Mouse (Mus musculus): ENCODE measurements at regions not wholly inside any gene's neighbourhood (a gene's known extent, or its start where the extent isn't known, plus 50 kb on each side); places are given as distances from the start of the nearest gene placed in this dataset.

- H3K4me2 ChIP-seq (ENCODE audit: low read depth) = no peak overlapping the region
- TF ChIP-seq E2F4 (IDR thresholded peaks at IDR 0.05; ENCODE audit: insufficient read depth) (no peak), SRF (IDR thresholded peaks at IDR 0.05; ENCODE audit: control insufficient read depth, insufficient read length, low read depth) (no peak), POLR2A (IDR thresholded peaks at IDR 0.05; ENCODE audit: insufficient read length, low read depth) (no peak), MYOD1 (IDR thresholded peaks at IDR 0.05; ENCODE audit: control insufficient read depth in 1 of 3, insufficient read length in 2 of 3, low read depth in 2 of 3) (no peak)
- no peaks in the 10 kb centered on the region for H3K36me3 ChIP-seq (ENCODE audit: control insufficient read depth, insufficient read depth)
- no peak overlapping the region for H3K4me3 ChIP-seq
- H3K27me3 ChIP-seq (ENCODE audit: control insufficient read depth, insufficient read depth, insufficient read length) = peaks cover 63% of the 10 kb centered on the region
- no peaks in the 10 kb centered on the region for H3K79me2 ChIP-seq (ENCODE audit: control insufficient read depth, insufficient read depth)
- H3ac ChIP-seq (ENCODE audit: control insufficient read depth, insufficient read length) = no peak overlapping the region
These were observed 59.0 kb upstream of the A530016L24Rik start for GRCm38 (mm10) chr12:112430104-112430846.

- Histone ChIP-seq H3K79me2 (ENCODE audit: control insufficient read depth, insufficient read depth) (no peaks in the 10 kb centered on the region), H3K4me3 (no peak overlapping the region), H3K27me3 (ENCODE audit: control insufficient read depth, insufficient read depth, insufficient read length) (peaks cover 75% of the 10 kb centered on the region), H3K36me3 (ENCODE audit: control insufficient read depth, insufficient read depth) (no peaks in the 10 kb centered on the region), H3ac (ENCODE audit: control insufficient read depth, insufficient read length) (no peak overlapping the region), H3K4me2 (ENCODE audit: low read depth) (no peak overlapping the region)
- TF ChIP-seq USF1 (IDR thresholded peaks at IDR 0.05; ENCODE audit: low read depth) (no peak), TCF12 (IDR thresholded peaks at IDR 0.05; ENCODE audit: insufficient read depth, poor library complexity, severe bottlenecking) (no peak)
These were observed 55.9 kb upstream of the A530016L24Rik start for GRCm38 (mm10) chr12:112433315-112433714.

GRCm38 (mm10) chr12:112434673-112435294, 54.5 kb upstream of the A530016L24Rik start:
- H3ac ChIP-seq (ENCODE audit: control insufficient read depth, insufficient read length) = no peak overlapping the region
- H3K4me3 ChIP-seq = no peak overlapping the region
- H3K27me3 ChIP-seq (ENCODE audit: control insufficient read depth, insufficient read depth, insufficient read length) = peaks cover 63% of the 10 kb centered on the region
- no peaks in the 10 kb centered on the region for H3K79me2 ChIP-seq (ENCODE audit: control insufficient read depth, insufficient read depth)
- H3K4me2 ChIP-seq (ENCODE audit: low read depth) = no peak overlapping the region
- H3K36me3 ChIP-seq (ENCODE audit: control insufficient read depth, insufficient read depth) = no peaks in the 10 kb centered on the region
- no peak for TF ChIP-seq TCF3 (IDR thresholded peaks at IDR 0.05; ENCODE audit: insufficient read length, low read depth)

DNA sequence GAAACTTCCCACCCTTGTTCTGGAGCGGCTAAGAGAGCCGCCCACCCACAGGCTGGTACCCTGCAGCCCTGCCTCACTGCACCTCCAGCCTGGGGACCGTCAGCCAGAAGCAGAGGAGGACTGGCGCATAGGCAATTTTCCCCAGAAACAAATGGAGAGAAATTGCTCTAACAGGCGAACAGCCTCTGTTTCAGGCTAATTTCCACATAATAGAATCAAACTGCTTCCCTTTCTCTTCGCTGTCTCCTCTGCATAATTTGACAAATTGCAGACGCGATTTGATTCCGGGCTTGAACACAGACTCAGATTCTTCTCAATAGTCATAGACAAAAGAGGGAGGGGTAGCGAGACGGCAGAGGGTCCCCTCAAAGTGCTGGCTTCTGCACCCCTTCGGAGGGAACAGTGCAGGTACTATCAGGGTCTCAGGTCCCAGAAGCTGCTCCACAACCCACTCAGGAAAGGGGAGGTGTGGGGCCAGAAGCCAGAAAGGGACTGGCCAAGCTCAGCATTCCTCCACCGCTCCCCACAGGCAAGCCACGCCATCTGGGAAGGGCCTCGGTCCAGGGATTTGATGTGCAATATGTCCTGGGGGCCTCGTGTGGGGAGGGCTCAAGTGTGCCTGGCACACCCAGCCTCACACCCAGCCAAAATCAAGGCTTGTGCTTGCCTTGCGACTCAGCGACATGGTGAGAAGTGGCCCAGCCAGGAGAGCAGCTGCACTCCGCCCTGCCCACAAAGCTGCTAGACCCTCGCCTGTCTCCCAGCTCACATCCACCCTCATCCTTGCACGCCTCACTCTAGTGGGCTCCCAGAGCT, 53.7 kb upstream of the A530016L24Rik start:
- H3K4me3 ChIP-seq = no peak overlapping the region
- no peaks in the 10 kb centered on the region for H3K79me2 ChIP-seq (ENCODE audit: control insufficient read depth, insufficient read depth)
- peaks cover 59% of the 10 kb centered on the region for H3K27me3 ChIP-seq (ENCODE audit: control insufficient read depth, insufficient read depth, insufficient read length)
- H3K36me3 ChIP-seq (ENCODE audit: control insufficient read depth, insufficient read depth) = no peaks in the 10 kb centered on the region
- H3K4me2 ChIP-seq (ENCODE audit: low read depth) = no peak overlapping the region
- H3ac ChIP-seq (ENCODE audit: control insufficient read depth, insufficient read length) = no peak overlapping the region
- TF ChIP-seq E2F4 (IDR thresholded peaks at IDR 0.05; ENCODE audit: insufficient read depth) = no peak
- TF ChIP-seq POLR2A (IDR thresholded peaks at IDR 0.05; ENCODE audit: insufficient read length, low read depth) = no peak
- no peak for TF ChIP-seq TCF12 (IDR thresholded peaks at IDR 0.05; ENCODE audit: insufficient read depth, poor library complexity, severe bottlenecking)
- no peak for TF ChIP-seq MAX (IDR thresholded peaks at IDR 0.05; ENCODE audit: low read depth)
- no peak for TF ChIP-seq MYOG (IDR thresholded peaks at IDR 0.05; ENCODE audit: control insufficient read depth in 1 of 3, insufficient read depth in 1 of 3, insufficient read length in 2 of 3, low read depth in 2 of 3)
- no peak for TF ChIP-seq USF1 (IDR thresholded peaks at IDR 0.05; ENCODE audit: low read depth)

DNA sequence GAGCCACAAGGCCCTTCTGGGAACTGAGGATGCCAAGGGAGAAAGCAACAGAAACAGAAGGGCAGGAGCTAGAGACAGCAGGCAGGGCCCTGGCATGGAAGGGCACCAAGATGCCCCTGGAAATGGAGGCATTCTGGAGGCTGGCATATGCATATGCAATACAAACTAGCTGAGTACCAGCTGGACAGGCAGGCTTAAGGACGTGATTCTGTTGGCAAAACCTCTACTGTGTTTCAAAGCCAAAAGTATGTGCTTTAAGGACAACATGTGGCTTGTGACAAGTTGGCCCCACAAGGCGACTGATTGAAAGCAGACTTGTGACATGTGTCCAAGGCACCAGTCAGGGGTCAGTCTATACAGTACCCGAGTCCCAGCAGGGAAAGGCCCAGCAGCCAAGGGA, 52.2 kb upstream of the A530016L24Rik start:
- TF ChIP-seq MYOG (IDR thresholded peaks at IDR 0.05; ENCODE audit: control insufficient read depth in 1 of 3, insufficient read depth in 1 of 3, insufficient read length in 2 of 3, low read depth in 2 of 3) (no peak), E2F4 (IDR thresholded peaks at IDR 0.05; ENCODE audit: insufficient read depth) (no peak), POLR2A (IDR thresholded peaks at IDR 0.05; ENCODE audit: insufficient read length, low read depth) (no peak), MYOD1 (IDR thresholded peaks at IDR 0.05; ENCODE audit: control insufficient read depth in 1 of 3, insufficient read length in 2 of 3, low read depth in 2 of 3) (no peak), TCF3 (IDR thresholded peaks at IDR 0.05; ENCODE audit: insufficient read length, low read depth) (no peak), CEBPB (IDR thresholded peaks at IDR 0.05; ENCODE audit: insufficient read depth, poor library complexity, severe bottlenecking) (no peak), MAX (IDR thresholded peaks at IDR 0.05; ENCODE audit: low read depth) (no peak), SRF (IDR thresholded peaks at IDR 0.05; ENCODE audit: control insufficient read depth, insufficient read length, low read depth) (no peak), REST (IDR thresholded peaks at IDR 0.05; ENCODE audit: insufficient read depth, insufficient read length) (no peak)
- Histone ChIP-seq H3K36me3 (ENCODE audit: control insufficient read depth, insufficient read depth) (no peaks in the 10 kb centered on the region), H3K27me3 (ENCODE audit: control insufficient read depth, insufficient read depth, insufficient read length) (peaks cover 61% of the 10 kb centered on the region), H3K4me3 (no peak overlapping the region), H3K79me2 (ENCODE audit: control insufficient read depth, insufficient read depth) (no peaks in the 10 kb centered on the region), H3ac (ENCODE audit: control insufficient read depth, insufficient read length) (no peak overlapping the region), H3K4me2 (ENCODE audit: low read depth) (no peak overlapping the region)

Data from myocyte (in vitro differentiated cells).